Mouse (Mus musculus): ENCODE results near the gene Hoxc8. TPM values are rescaled to one million over a fixed set of nuclear protein-coding genes. Genes with fewer than 3 reads are reported as not detected.
A peak's percentile ranks its signal among the peaks of the same experiment; 100 is the strongest.

Gene Hoxc8
- total RNA-seq, 4 experiments from 2014 or later, result not detected

- DNase-seq (ENCODE audit: low spot score), result no peak
These were observed 19.1 kb downstream of the Hoxc8 start for GRCm38 (mm10) chr15:103009265-103010111.

GRCm38 (mm10) chr15:103010112-103010846 is 19.9 kb downstream of the Hoxc8 start:
- DNase-seq (ENCODE audit: low spot score), result no peak

GRCm38 (mm10) chr15:103010847-103011555 is 20.6 kb downstream of the Hoxc8 start:
- DNase-seq (ENCODE audit: low spot score), result no peak

- DNase-seq (ENCODE audit: low spot score), result no peak
These were observed 21.6 kb downstream of the Hoxc8 start for GRCm38 (mm10) chr15:103011928-103012486.

GRCm38 (mm10) chr15:103013238-103013984 is 23.0 kb downstream of the Hoxc8 start:
- peak; percentile 13 for DNase-seq (ENCODE audit: low spot score)

- DNase-seq (ENCODE audit: low spot score), result no peak
These were observed 24.0 kb downstream of the Hoxc8 start for GRCm38 (mm10) chr15:103014166-103015008.

- DNase-seq (ENCODE audit: low spot score), result no peak
These were observed 24.6 kb downstream of the Hoxc8 start for GRCm38 (mm10) chr15:103015009-103015399.

- DNase-seq (ENCODE audit: low spot score), result no peak
These were observed 25.2 kb downstream of the Hoxc8 start for GRCm38 (mm10) chr15:103015406-103016166.

- no peak for DNase-seq (ENCODE audit: low spot score)
These were observed 28.2 kb downstream of the Hoxc8 start, which contains the start of gene Hoxc4 for GRCm38 (mm10) chr15:103018636-103019035. Gene Hoxc4 (plus strand): TSS chr15:103018934.

GRCm38 (mm10) chr15:103020899-103021418 is 30.6 kb downstream of the Hoxc8 start:
- no peak for DNase-seq (ENCODE audit: low spot score)

GRCm38 (mm10) chr15:103021544-103021943 is 31.1 kb downstream of the Hoxc8 start:
- DNase-seq (ENCODE audit: low spot score), result no peak

- DNase-seq (ENCODE audit: low spot score), result no peak
These were observed 33.7 kb downstream of the Hoxc8 start for GRCm38 (mm10) chr15:103024131-103024530.

- DNase-seq (ENCODE audit: low spot score), result no peak
These were observed 37.1 kb downstream of the Hoxc8 start for GRCm38 (mm10) chr15:103027266-103028235.

- DNase-seq (ENCODE audit: low spot score), result no peak
These were observed 38.6 kb downstream of the Hoxc8 start for GRCm38 (mm10) chr15:103028916-103029512.

GRCm38 (mm10) chr15:103030142-103030541 is 39.7 kb downstream of the Hoxc8 start:
- no peak for DNase-seq (ENCODE audit: low spot score)

GRCm38 (mm10) chr15:103032167-103032566 is 41.8 kb downstream of the Hoxc8 start:
- DNase-seq (ENCODE audit: low spot score), result no peak

Data from heart, adult 8-10 months (tissue).